Mouse (Mus musculus): ENCODE measurements around the gene Vegfd.

GRCm38 (mm10) chrX:164406133-164407022, 33.2 kb downstream of the Vegfd start:
- TF ChIP-seq POLR2A (IDR thresholded peaks at IDR 0.05; ENCODE audit: borderline replicate concordance, insufficient read depth, low read length) (no peak), CTCF (IDR thresholded peaks at IDR 0.05; ENCODE audit: borderline replicate concordance, insufficient read depth, low read depth, low read length) (no peak)
